ENCODE assay signal across 8 mouse cellular contexts in the genomic region with DNA sequence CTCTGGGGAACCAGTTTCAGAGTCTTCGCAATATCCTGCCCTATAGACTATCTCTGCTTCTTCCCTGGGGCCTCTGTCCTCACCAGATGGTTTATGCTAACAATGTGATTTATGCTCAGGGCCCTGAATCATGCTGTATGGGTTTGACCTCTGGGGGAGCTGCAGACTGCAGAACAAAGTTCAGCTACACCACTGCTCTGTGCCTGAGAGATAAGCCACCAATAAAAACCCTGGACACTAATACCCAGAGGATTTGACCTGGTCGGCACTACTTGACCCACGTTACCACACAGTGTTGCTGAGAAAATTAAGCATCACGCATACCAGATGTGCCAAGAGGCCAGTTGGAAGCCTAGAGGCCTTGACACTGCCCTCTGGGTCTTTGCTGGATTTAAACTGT. TPM values are rescaled to one million over a fixed set of nuclear protein-coding genes. Genes with fewer than 3 reads are reported as not detected.
DNase-seq lines count a peak whose midpoint lies in the region; ATAC-seq and TF ChIP-seq lines count a peak whose summit lies in the region.

No protein-coding gene starts in this region.

- H3K36me3 ChIP-seq in midbrain, embryonic 10.5 days: no peaks in the 10 kb centered on the region
- H3K36me3 ChIP-seq in midbrain, embryonic 15.5 days (replicated peaks): no peaks in the 10 kb centered on the region
- H3K36me3 ChIP-seq in kidney, embryonic 14.5 days (ENCODE audit: control insufficient read depth, insufficient read depth, low read length): no peaks in the 10 kb centered on the region
- no peaks in the 10 kb centered on the region for H3K36me3 ChIP-seq in small intestine, adult 2 months (ENCODE audit: control insufficient read depth, insufficient read depth, low read length)

- H3K4me1 ChIP-seq in midbrain, embryonic 10.5 days: peaks cover 68% of the 10 kb centered on the region
- peaks cover 12% of the 10 kb centered on the region for H3K4me1 ChIP-seq in midbrain, embryonic 15.5 days
- H3K4me1 ChIP-seq in kidney, embryonic 14.5 days (ENCODE audit: control insufficient read depth, insufficient read depth, low read length): peaks cover 34% of the 10 kb centered on the region
- no peaks in the 10 kb centered on the region for H3K4me1 ChIP-seq in small intestine, adult 2 months (ENCODE audit: control insufficient read depth, insufficient read depth, insufficient read length, low read length)

- whole genome bisulfite sequencing in midbrain, embryonic 10.5 days: 46% methylated on average over 4 of the region's 4 CpGs
- 54% methylated on average over 4 of the region's 4 CpGs for WGBS in midbrain, embryonic 15.5 days
- WGBS in kidney, embryonic 14.5 days: 23% methylated on average over 4 of the region's 4 CpGs
- WGBS in small intestine, adult 2 months: 65% methylated on average over 4 of the region's 4 CpGs

- no peak for TF ChIP-seq POLR2A in small intestine, adult 2 months (IDR thresholded peaks at IDR 0.05; ENCODE audit: low read depth, low read length)

- 0 out of 2 replicates have a peak, but pooled peaks have one; percentile 17 for TF ChIP-seq CTCF in small intestine, adult 2 months (IDR thresholded peaks at IDR 0.05; ENCODE audit: extremely low read depth, insufficient read length, insufficient replicate concordance, low read depth, low read length)

- no peaks in the 10 kb centered on the region for H3K9me3 ChIP-seq in midbrain, embryonic 10.5 days (replicated peaks)
- H3K9me3 ChIP-seq in midbrain, embryonic 15.5 days: no peaks in the 10 kb centered on the region
- no peaks in the 10 kb centered on the region for H3K9me3 ChIP-seq in kidney, embryonic 14.5 days (ENCODE audit: control insufficient read depth, low read length)

- no peak overlapping the region for H3K4me3 ChIP-seq in midbrain, embryonic 10.5 days
- no peak overlapping the region for H3K4me3 ChIP-seq in midbrain, embryonic 15.5 days
- H3K4me3 ChIP-seq in kidney, embryonic 14.5 days (ENCODE audit: low read length): no peak overlapping the region
- H3K4me3 ChIP-seq in small intestine, adult 2 months (ENCODE audit: low read depth, low read length): no peak overlapping the region

- H3K4me2 ChIP-seq in midbrain, embryonic 15.5 days: no peak overlapping the region
- H3K4me2 ChIP-seq in kidney, embryonic 14.5 days (replicated peaks; ENCODE audit: low read depth, low read length): no peak overlapping the region

- H3K27me3 ChIP-seq in midbrain, embryonic 10.5 days (ENCODE audit: low read depth, poor library complexity, severe bottlenecking): peaks cover 32% of the 10 kb centered on the region
- no peaks in the 10 kb centered on the region for H3K27me3 ChIP-seq in midbrain, embryonic 15.5 days (replicated peaks)
- H3K27me3 ChIP-seq in kidney, embryonic 14.5 days (ENCODE audit: control insufficient read depth, insufficient read depth, low read length): no peaks in the 10 kb centered on the region; the same call in 1 of the 2 replicates
- no peaks in the 10 kb centered on the region for H3K27me3 ChIP-seq in small intestine, adult 2 months (ENCODE audit: control insufficient read depth, insufficient read depth, low read length)

- DNase-seq in CD4-positive, CD25-positive, alpha-beta regulatory T cell, adult 2 months (ENCODE audit: low read depth, low spot score): peak; percentile 3
- peak; percentile 51 for DNase-seq in midbrain, embryonic 10.5 days (ENCODE audit: low spot score)
- no peak for DNase-seq in cerebellum, postnatal 36 days

- ATAC-seq in CD4-positive, CD25-positive, alpha-beta regulatory T cell, adult 4 months: no peak
- no peak for ATAC-seq in midbrain, embryonic 15.5 days (replicated peaks)
- peak; percentile 76 for ATAC-seq in kidney, embryonic 14.5 days (ENCODE audit: low FRiP score, low TSS enrichment)
- ATAC-seq in megakaryocyte, adult 5-6 weeks (ENCODE audit: poor library complexity, severe bottlenecking): no peak

- H3K27ac ChIP-seq in midbrain, embryonic 10.5 days (replicated peaks): peak overlapping the region; percentile 87
- H3K27ac ChIP-seq in midbrain, embryonic 15.5 days: no peak overlapping the region
- H3K27ac ChIP-seq in kidney, embryonic 14.5 days (ENCODE audit: low read depth, low read length): no peak overlapping the region
- no peak overlapping the region for H3K27ac ChIP-seq in small intestine, adult 2 months (ENCODE audit: insufficient read depth, low read depth, low read length)

- H3K9ac ChIP-seq in midbrain, embryonic 15.5 days: no peak overlapping the region
- H3K9ac ChIP-seq in kidney, embryonic 14.5 days (ENCODE audit: low read depth, low read length): no peak overlapping the region

RNA-seq across cellular contexts. Expression of gene Ccdc182, which starts 3.7 kb away (rescaled TPM):
- polyA plus RNA-seq in CD4-positive, CD25-positive, alpha-beta regulatory T cell, adult 4 months (2017; shearing (Covaris generic)): not detected
- polyA plus RNA-seq in midbrain, embryonic 10.5 days (2016; fragmentation: Nextera tagmentation; extraction: Ambion mirVana): 4.7 and 6.0 TPM in 2 replicates
- polyA plus RNA-seq in midbrain, embryonic 15.5 days (2015; fragmentation: Nextera tagmentation; extraction: Ambion mirVana): 0.23 TPM in 2 replicates
- 3.0 and 3.1 TPM in 2 replicates for polyA plus RNA-seq in kidney, embryonic 14.5 days (2014; fragmentation: Nextera tagmentation; extraction: Ambion mirVana)
- not detected in 2 replicates for polyA plus RNA-seq in small intestine, adult 2 months (2012; rRNA removed)
- not detected in 2 replicates for total RNA-seq in megakaryocyte, adult 5-6 weeks (2015)
- not detected in 2 replicates for total RNA-seq in megakaryocyte, adult 5-6 weeks (2017)

Comparison
In these comparisons a context has a peak if more than half of its experiments do, and no peak if none do; other contexts are left out.
1. DNase-seq: peak in CD4-positive, CD25-positive, alpha-beta regulatory T cell, adult 2 months (single experiment) and midbrain, embryonic 10.5 days (single experiment); none in cerebellum, postnatal 36 days (0 of 2).